Mouse (Mus musculus): ENCODE data around the gene Cog5. TPM values are rescaled to one million over a fixed set of nuclear protein-coding genes. Genes with fewer than 3 reads are reported as not detected.

The Cog5 gene
- polyA plus RNA-seq, 2 experiments, result 6.0 to 7.8 TPM

DNA sequence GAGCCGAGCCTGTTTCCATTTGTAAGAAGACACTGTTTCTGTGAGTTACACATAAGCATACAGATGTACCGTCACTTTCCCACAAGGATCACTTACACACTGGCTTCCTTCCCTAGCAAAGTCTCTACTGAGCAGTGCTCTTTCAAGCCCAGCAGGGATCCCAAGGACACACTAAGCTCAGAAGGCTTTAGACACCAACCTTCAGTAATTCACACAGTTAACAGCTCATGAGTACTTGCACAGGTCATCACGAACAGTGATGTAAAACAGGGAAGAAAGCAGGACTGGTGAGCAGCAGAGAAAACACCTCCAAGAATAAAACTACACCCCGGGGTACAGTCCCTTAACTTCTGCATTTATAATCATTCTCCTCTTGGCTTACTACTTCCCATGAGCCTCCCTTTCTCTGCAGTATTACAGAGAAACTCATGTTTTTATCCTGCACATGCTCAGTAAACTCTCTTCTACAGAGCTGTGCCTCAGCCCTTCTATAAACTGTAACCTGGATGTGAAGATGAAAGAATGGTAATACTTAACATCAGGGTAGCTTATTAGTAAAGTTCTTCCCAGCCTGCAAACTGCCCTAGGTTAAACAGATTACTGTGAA lies 283.8 kb downstream of the Cog5 start:
- TF ChIP-seq CTCF (IDR thresholded peaks at IDR 0.05; ENCODE audit: low read depth) (no peak), EP300 (IDR thresholded peaks at IDR 0.05; ENCODE audit: low read depth) (no peak)
- Histone ChIP-seq H3K4me3 (ENCODE audit: insufficient read depth in 1 of 2, low read depth in 2 of 2, low read length in 2 of 2) (no peak overlapping the region), H3K27ac (no peak overlapping the region), H3K4me1 (replicated peaks; ENCODE audit: control insufficient read depth in 2 of 2, insufficient read depth in 2 of 2, low read length in 1 of 2) (peaks cover 9 to 10% of the 10 kb centered on the region in 2 experiments), H3K36me3 (replicated peaks; ENCODE audit: control insufficient read depth, insufficient read depth, low read depth) (peaks cover 63% of the 10 kb centered on the region), H3K4me2 (ENCODE audit: low read depth) (no peak overlapping the region), H3K9me3 (ENCODE audit: control insufficient read depth, low read length) (no peaks in the 10 kb centered on the region), H3K27me3 (ENCODE audit: control insufficient read depth, insufficient read depth, low read length) (no peaks in the 10 kb centered on the region), H3K9ac (replicated peaks) (no peak overlapping the region)
- DNase-seq (ENCODE audit: low read depth in 3 of 3, low spot score in 3 of 3) (no peak), ATAC-seq (ENCODE audit: insufficient read depth) (no peak)
- WGBS (ENCODE audit: insufficient replicate concordance), result 83% methylated on average over 4 of the region's 4 CpGs

DNA sequence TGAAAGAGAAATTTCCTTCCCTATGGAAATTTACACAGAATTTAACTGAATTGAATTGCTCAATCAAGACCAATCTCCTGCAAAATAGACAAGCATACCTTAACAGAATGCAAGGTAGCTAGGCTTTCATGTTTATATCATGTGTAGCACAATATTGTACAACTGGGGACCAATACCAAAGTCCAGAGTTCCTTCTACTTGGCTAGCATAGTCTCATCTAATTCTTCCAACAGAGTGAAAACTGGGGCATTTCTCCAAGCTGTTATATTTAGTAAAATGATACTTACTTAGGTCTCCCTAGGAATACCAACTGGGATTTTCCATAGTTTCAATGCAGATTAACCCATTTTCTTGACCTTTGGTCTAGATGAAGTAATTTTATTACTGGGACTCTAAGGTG lies 284.4 kb downstream of the Cog5 start:
- Histone ChIP-seq H3K9ac (replicated peaks) (no peak overlapping the region), H3K4me1 (replicated peaks; ENCODE audit: control insufficient read depth in 2 of 2, insufficient read depth in 2 of 2, low read length in 1 of 2) (peaks cover 14 to 15% of the 10 kb centered on the region in 2 experiments), H3K9me3 (ENCODE audit: control insufficient read depth, low read length) (no peaks in the 10 kb centered on the region), H3K27me3 (ENCODE audit: control insufficient read depth, insufficient read depth, low read length) (no peaks in the 10 kb centered on the region), H3K36me3 (replicated peaks; ENCODE audit: control insufficient read depth, insufficient read depth, low read depth) (peaks cover 64% of the 10 kb centered on the region), H3K4me3 (ENCODE audit: insufficient read depth in 1 of 2, low read depth in 2 of 2, low read length in 2 of 2) (no peak overlapping the region), H3K27ac (no peak overlapping the region), H3K4me2 (ENCODE audit: low read depth) (no peak overlapping the region)
- DNase-seq (ENCODE audit: low read depth in 3 of 3, low spot score in 3 of 3) (no peak), ATAC-seq (ENCODE audit: insufficient read depth) (no peak)
- TF ChIP-seq EP300 (IDR thresholded peaks at IDR 0.05; ENCODE audit: low read depth) (no peak), CTCF (IDR thresholded peaks at IDR 0.05; ENCODE audit: low read depth) (no peak)

DNA sequence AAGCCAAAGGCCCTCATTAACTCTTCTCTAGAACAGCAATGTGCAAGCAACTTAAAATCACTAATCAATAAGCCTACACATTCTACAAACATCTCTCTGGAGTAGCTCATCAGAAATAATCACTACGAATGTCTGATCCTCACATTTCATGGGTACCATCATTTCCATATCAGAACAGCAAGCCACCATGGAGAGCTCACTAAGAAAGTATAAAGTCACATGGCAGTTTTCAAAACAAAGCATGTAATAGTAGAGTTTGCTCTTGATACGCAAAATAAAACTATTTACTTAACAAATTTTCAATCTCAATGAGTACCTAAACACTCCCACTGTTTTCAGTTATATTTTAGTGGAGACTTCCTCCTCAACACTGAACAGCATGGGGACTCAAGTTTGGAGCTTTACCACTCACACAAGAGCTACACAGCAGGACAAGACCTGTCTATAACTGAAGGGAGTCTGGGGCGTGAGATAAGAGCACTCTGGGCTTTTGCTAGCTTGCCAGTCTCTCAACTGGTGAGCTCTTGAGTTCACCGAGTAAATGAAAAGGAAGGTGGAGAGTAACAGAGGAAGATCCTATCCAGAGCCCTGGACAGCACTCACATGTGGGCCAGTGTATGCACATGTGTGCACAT lies 288.5 kb downstream of the Cog5 start:
- Histone ChIP-seq H3K9me3 (ENCODE audit: control insufficient read depth, low read length) (no peaks in the 10 kb centered on the region), H3K4me1 (replicated peaks; ENCODE audit: control insufficient read depth in 2 of 2, insufficient read depth in 2 of 2, low read length in 1 of 2) (peaks cover 20 to 27% of the 10 kb centered on the region in 2 experiments), H3K4me2 (ENCODE audit: low read depth) (peak overlapping the region; percentile 38), H3K27ac (peak overlapping the region; percentile 67), H3K9ac (replicated peaks) (peak overlapping the region; percentile 16), H3K36me3 (replicated peaks; ENCODE audit: control insufficient read depth, insufficient read depth, low read depth) (peaks cover 34% of the 10 kb centered on the region), H3K4me3 (ENCODE audit: insufficient read depth in 1 of 2, low read depth in 2 of 2, low read length in 2 of 2) (no peak overlapping the region), H3K27me3 (ENCODE audit: control insufficient read depth, insufficient read depth, low read length) (no peaks in the 10 kb centered on the region)
- TF ChIP-seq EP300 (IDR thresholded peaks at IDR 0.05; ENCODE audit: low read depth) (peak; percentile 84), CTCF (IDR thresholded peaks at IDR 0.05; ENCODE audit: low read depth) (no peak)
- WGBS (ENCODE audit: insufficient replicate concordance), result 31% methylated on average over 4 of the region's 4 CpGs
- ATAC-seq (ENCODE audit: insufficient read depth), result peak; percentile 92
- DNase-seq (ENCODE audit: low read depth in 3 of 3, low spot score in 3 of 3), result peak; percentile 52 to 63 (median 52)

DNA sequence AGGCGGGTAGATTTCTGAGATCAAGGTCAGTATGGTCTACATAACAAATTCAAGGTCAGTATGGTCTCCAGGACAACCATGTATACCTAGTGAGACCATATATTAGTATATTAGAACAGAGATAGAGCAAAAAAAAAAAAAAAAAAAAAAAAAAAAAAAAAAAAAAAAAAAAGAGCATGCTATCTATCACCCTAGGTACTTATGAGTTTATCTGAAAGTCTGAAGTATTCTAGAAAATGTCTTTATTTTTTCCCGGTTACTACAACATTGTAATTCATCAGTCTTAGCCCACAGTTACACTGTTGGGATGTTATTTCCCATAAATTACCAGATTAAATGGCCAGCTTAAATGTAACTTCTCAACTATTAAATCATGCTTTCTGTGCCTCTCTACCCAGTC lies 289.7 kb downstream of the Cog5 start:
- 66% methylated on average over 2 of the region's 2 CpGs for WGBS (ENCODE audit: insufficient replicate concordance)
- no peak overlapping the region for H3K9ac ChIP-seq (replicated peaks)
- DNase-seq (ENCODE audit: low read depth in 3 of 3, low spot score in 3 of 3) (no peak), ATAC-seq (ENCODE audit: insufficient read depth) (no peak)
- no peak for TF ChIP-seq EP300 (IDR thresholded peaks at IDR 0.05; ENCODE audit: low read depth)
- TF ChIP-seq CTCF (IDR thresholded peaks at IDR 0.05; ENCODE audit: low read depth), result no peak
- H3K9me3 ChIP-seq (ENCODE audit: control insufficient read depth, low read length), result no peaks in the 10 kb centered on the region
- H3K27ac ChIP-seq, result no peak overlapping the region
- H3K4me2 ChIP-seq (ENCODE audit: low read depth), result no peak overlapping the region; the same call in 1 of the 2 replicates
- H3K4me3 ChIP-seq (ENCODE audit: insufficient read depth in 1 of 2, low read depth in 2 of 2, low read length in 2 of 2), result no peak overlapping the region
- H3K27me3 ChIP-seq (ENCODE audit: control insufficient read depth, insufficient read depth, low read length), result no peaks in the 10 kb centered on the region
- H3K4me1 ChIP-seq (replicated peaks; ENCODE audit: control insufficient read depth in 2 of 2, insufficient read depth in 2 of 2, low read length in 1 of 2), result peaks cover 20 to 27% of the 10 kb centered on the region in 2 experiments
- peaks cover 23% of the 10 kb centered on the region for H3K36me3 ChIP-seq (replicated peaks; ENCODE audit: control insufficient read depth, insufficient read depth, low read depth)

DNA sequence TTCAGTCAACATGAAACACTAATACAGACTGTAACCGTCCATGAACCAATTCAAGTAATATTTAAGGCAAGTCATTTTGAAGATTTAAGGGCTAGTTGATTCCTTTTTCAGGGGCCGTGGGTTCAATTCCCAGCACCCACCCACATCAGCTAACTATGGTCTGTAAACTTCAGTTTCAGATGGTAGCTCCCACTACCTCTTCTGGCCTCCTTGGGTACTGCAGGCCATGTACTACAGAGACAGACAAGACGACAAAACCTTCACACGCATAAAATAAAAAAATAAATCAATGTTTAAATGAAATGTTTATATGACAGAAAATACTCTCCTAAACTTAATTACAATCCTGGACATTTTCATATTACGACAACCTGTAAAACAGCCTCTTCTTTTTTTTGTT lies 292.8 kb downstream of the Cog5 start:
- Histone ChIP-seq H3K27me3 (ENCODE audit: control insufficient read depth, insufficient read depth, low read length) (no peaks in the 10 kb centered on the region), H3K9ac (replicated peaks) (no peak overlapping the region), H3K9me3 (ENCODE audit: control insufficient read depth, low read length) (no peaks in the 10 kb centered on the region), H3K36me3 (replicated peaks; ENCODE audit: control insufficient read depth, insufficient read depth, low read depth) (peaks cover 6% of the 10 kb centered on the region), H3K27ac (no peak overlapping the region), H3K4me3 (ENCODE audit: insufficient read depth in 1 of 2, low read depth in 2 of 2, low read length in 2 of 2) (no peak overlapping the region), H3K4me1 (replicated peaks; ENCODE audit: control insufficient read depth in 2 of 2, insufficient read depth in 2 of 2, low read length in 1 of 2) (peaks cover 24 to 27% of the 10 kb centered on the region in 2 experiments), H3K4me2 (ENCODE audit: low read depth) (no peak overlapping the region)
- DNase-seq (ENCODE audit: low read depth in 3 of 3, low spot score in 3 of 3) (no peak), ATAC-seq (ENCODE audit: insufficient read depth) (no peak)
- TF ChIP-seq EP300 (IDR thresholded peaks at IDR 0.05; ENCODE audit: low read depth) (no peak), CTCF (IDR thresholded peaks at IDR 0.05; ENCODE audit: low read depth) (peak; percentile 60)
- WGBS (ENCODE audit: insufficient replicate concordance), result 87% methylated on average over 5 of the region's 5 CpGs
